Mouse (Mus musculus) olfactory bulb, adult 2 months (tissue): Measurements from ENCODE around the gene Ndufs2.

Source experiments
- CTCF ChIP-seq: fragments of 200-500 bp; IDR thresholded peaks from 2 replicates; pipeline ENCODE4 v1.5.1; 2012; ENCODE audit warnings: low read depth, mild to moderate bottlenecking, low read length, moderate library complexity; ENCODE audit not compliant: insufficient read depth
- POLR2A ChIP-seq: fragments of 200-500 bp; IDR thresholded peaks from 2 replicates; pipeline ENCODE4 v1.6.1; 2012; ENCODE audit warnings: mild to moderate bottlenecking, low read depth, low read length, moderate library complexity; ENCODE audit not compliant: insufficient read depth

GRCm38 (mm10) chr1:171232348-171232747 is 18.8 kb downstream of the Ndufs2 start:
- TF ChIP-seq CTCF (no peak), POLR2A (no peak)
